Mouse (Mus musculus): ENCODE results near the gene Fmnl2. TPM values are rescaled to one million over a fixed set of nuclear protein-coding genes. Genes with fewer than 3 reads are reported as not detected.

The Fmnl2 gene
- total and polyA plus RNA-seq, 3 experiments, result 0.42 to 2.8 (median 2.1) TPM

- in situ Hi-C loops (cut with MboI; ENCODE audit: low pct_ligation_motif_present, low pct_unique_long_range_greater_than_20kb, low sequenced_read_pairs) (no loop called here), dilution Hi-C loops (cut with MboI; ENCODE audit: extremely low pct_ligation_motif_present, extremely low pct_unique_long_range_greater_than_20kb, low sequenced_read_pairs) (no loop called here)
- no peak overlapping the region for H3K9ac ChIP-seq (ENCODE audit: insufficient read depth, low read depth)
- no peak overlapping the region for H3K27ac ChIP-seq (ENCODE audit: insufficient read depth, low read depth)
- H3K4me3 ChIP-seq (replicated peaks in 1 of 3; ENCODE audit: low read depth in 2 of 3, low read length in 2 of 3, poor library complexity in 1 of 3), result no peak overlapping the region
- no peaks in the 10 kb centered on the region for H3K79me2 ChIP-seq (replicated peaks; ENCODE audit: control insufficient read depth, extremely low read depth, insufficient read depth, poor library complexity, severe bottlenecking)
- no peaks in the 10 kb centered on the region for H3K4me1 ChIP-seq (ENCODE audit: control insufficient read depth in 1 of 2, insufficient read depth in 2 of 2)
- H3K36me3 ChIP-seq (replicated peaks in 1 of 2; ENCODE audit: control insufficient read depth in 1 of 2, insufficient read depth in 1 of 2, low read length in 1 of 2), result peaks cover 0 to 2% of the 10 kb centered on the region in 2 experiments
- no peaks in the 10 kb centered on the region for H3K27me3 ChIP-seq (replicated peaks)
- H3K4me2 ChIP-seq (ENCODE audit: insufficient read depth, low read depth, poor library complexity, severe bottlenecking), result no peak overlapping the region
- DNase-seq (ENCODE audit: extremely low read depth), result no peak
- no peak for TF ChIP-seq ZMIZ1 (IDR thresholded peaks at IDR 0.05; ENCODE audit: low read depth, low read length)
- no peak for TF ChIP-seq CHD1 (IDR thresholded peaks at IDR 0.05; ENCODE audit: low read depth, low read length)
- no peak for TF ChIP-seq PAX5 (IDR thresholded peaks at IDR 0.05; ENCODE audit: low read length)
- H3K9me3 ChIP-seq (replicated peaks; ENCODE audit: low read length), result no peaks in the 10 kb centered on the region
These were observed 250.9 kb downstream of the Fmnl2 start for GRCm38 (mm10) chr2:53108547-53108946.

- Histone ChIP-seq H3K36me3 (replicated peaks in 1 of 2; ENCODE audit: control insufficient read depth in 1 of 2, insufficient read depth in 1 of 2, low read length in 1 of 2) (peaks cover 0 to 2% of the 10 kb centered on the region in 2 experiments), H3K4me2 (ENCODE audit: insufficient read depth, low read depth, poor library complexity, severe bottlenecking) (no peak overlapping the region), H3K27me3 (replicated peaks) (no peaks in the 10 kb centered on the region), H3K9me3 (replicated peaks; ENCODE audit: low read length) (no peaks in the 10 kb centered on the region), H3K9ac (ENCODE audit: insufficient read depth, low read depth) (no peak overlapping the region), H3K4me3 (replicated peaks in 1 of 3; ENCODE audit: low read depth in 2 of 3, low read length in 2 of 3, poor library complexity in 1 of 3) (no peak overlapping the region), H3K79me2 (replicated peaks; ENCODE audit: control insufficient read depth, extremely low read depth, insufficient read depth, poor library complexity, severe bottlenecking) (no peaks in the 10 kb centered on the region), H3K27ac (ENCODE audit: insufficient read depth, low read depth) (no peak overlapping the region), H3K4me1 (ENCODE audit: control insufficient read depth in 1 of 2, insufficient read depth in 2 of 2) (no peaks in the 10 kb centered on the region)
- DNase-seq (ENCODE audit: extremely low read depth), result peak; percentile 53
- TF ChIP-seq ZKSCAN1 (IDR thresholded peaks at IDR 0.05; ENCODE audit: borderline replicate concordance, low read depth, low read length), result no peak
- TF ChIP-seq ZNF384 (IDR thresholded peaks at IDR 0.05; ENCODE audit: low read depth, low read length), result peak; percentile 92
- no peak for TF ChIP-seq POLR2A (IDR thresholded peaks at IDR 0.05; ENCODE audit: low read depth, low read length)
- TF ChIP-seq RCOR1 (conservative IDR thresholded peaks at IDR 0.05; ENCODE audit: low read depth, low read length), result no peak
- TF ChIP-seq RAD21 (IDR thresholded peaks at IDR 0.05; ENCODE audit: low read depth, low read length), result peak; percentile 61
- no peak for TF ChIP-seq MEF2A (IDR thresholded peaks at IDR 0.05; ENCODE audit: borderline replicate concordance, low read depth, low read length)
- peak; percentile 74 for TF ChIP-seq SMC3 (IDR thresholded peaks at IDR 0.05; ENCODE audit: low read depth, low read length)
- peak; percentile 80 to 82 for TF ChIP-seq CTCF (conservative IDR thresholded peaks at IDR 0.05 in 1 of 2, IDR thresholded peaks at IDR 0.05 in 1 of 2; ENCODE audit: low read depth in 2 of 2, low read length in 2 of 2)
- no peak for TF ChIP-seq CHD1 (IDR thresholded peaks at IDR 0.05; ENCODE audit: low read depth, low read length)
- TF ChIP-seq KAT2A (IDR thresholded peaks at IDR 0.05; ENCODE audit: insufficient replicate concordance, low read length), result no peak
- dilution Hi-C loops (cut with MboI; ENCODE audit: extremely low pct_ligation_motif_present, extremely low pct_unique_long_range_greater_than_20kb, low sequenced_read_pairs) (no loop called here), in situ Hi-C loops (cut with MboI; ENCODE audit: low pct_ligation_motif_present, low pct_unique_long_range_greater_than_20kb, low sequenced_read_pairs) (loop anchor here (10.0 kb wide), 1 partner anchor 367 kb away; no protein-coding TSS in a partner anchor)
These were observed 264.1 kb downstream of the Fmnl2 start for GRCm38 (mm10) chr2:53121797-53122196.

GRCm38 (mm10) chr2:53125998-53126397 is 268.3 kb downstream of the Fmnl2 start:
- Histone ChIP-seq H3K36me3 (replicated peaks in 1 of 2; ENCODE audit: control insufficient read depth in 1 of 2, insufficient read depth in 1 of 2, low read length in 1 of 2) (peaks cover 0 to 2% of the 10 kb centered on the region in 2 experiments), H3K27me3 (replicated peaks) (no peaks in the 10 kb centered on the region), H3K4me1 (ENCODE audit: control insufficient read depth in 1 of 2, insufficient read depth in 2 of 2) (no peaks in the 10 kb centered on the region), H3K4me3 (replicated peaks in 1 of 3; ENCODE audit: low read depth in 2 of 3, low read length in 2 of 3, poor library complexity in 1 of 3) (no peak overlapping the region), H3K4me2 (ENCODE audit: insufficient read depth, low read depth, poor library complexity, severe bottlenecking) (no peak overlapping the region), H3K79me2 (replicated peaks; ENCODE audit: control insufficient read depth, extremely low read depth, insufficient read depth, poor library complexity, severe bottlenecking) (no peaks in the 10 kb centered on the region), H3K9me3 (replicated peaks; ENCODE audit: low read length) (no peaks in the 10 kb centered on the region), H3K27ac (ENCODE audit: insufficient read depth, low read depth) (no peak overlapping the region), H3K9ac (ENCODE audit: insufficient read depth, low read depth) (no peak overlapping the region)
- dilution Hi-C loops (cut with MboI; ENCODE audit: extremely low pct_ligation_motif_present, extremely low pct_unique_long_range_greater_than_20kb, low sequenced_read_pairs), result no loop called here
- in situ Hi-C loops (cut with MboI; ENCODE audit: low pct_ligation_motif_present, low pct_unique_long_range_greater_than_20kb, low sequenced_read_pairs), result loop anchor here (10.0 kb wide), 1 partner anchor 371 kb away; no protein-coding TSS in a partner anchor
- TF ChIP-seq MAZ (IDR thresholded peaks at IDR 0.05; ENCODE audit: low read depth, low read length) (no peak), CTCF (conservative IDR thresholded peaks at IDR 0.05 in 1 of 2, IDR thresholded peaks at IDR 0.05 in 1 of 2; ENCODE audit: low read depth in 2 of 2, low read length in 2 of 2) (peak in 1 of 2 experiments; percentile 49; a peak in 2 of 4 replicates), SMC3 (IDR thresholded peaks at IDR 0.05; ENCODE audit: low read depth, low read length) (peak; percentile 15; the same call in 1 of the 2 replicates)
- no peak for DNase-seq (ENCODE audit: extremely low read depth)

Measured in CH12.LX (cell line).